Mouse (Mus musculus): ENCODE measurements around the gene Reep3.

Reep3 gene

DNA sequence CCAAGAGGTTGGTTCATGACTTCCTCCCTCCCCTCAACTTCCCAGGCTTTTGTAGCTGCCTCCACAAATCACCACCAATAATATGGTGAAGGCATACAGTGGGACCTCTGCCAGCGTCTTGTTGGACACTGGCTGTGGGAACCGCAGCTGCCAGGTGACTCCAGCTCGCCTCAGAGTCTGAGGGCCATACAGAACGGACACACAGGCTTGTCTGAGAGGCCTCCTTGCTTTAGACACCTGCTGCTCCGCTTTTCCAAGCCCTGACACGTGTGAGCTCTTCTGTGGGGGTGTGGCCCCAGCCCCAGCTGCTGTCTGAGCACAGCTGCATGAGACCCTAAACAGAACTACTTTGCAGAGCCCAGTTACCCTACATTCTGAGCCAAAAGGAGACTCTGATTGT is 77.9 kb downstream of the Reep3 start:
- no peak for DNase-seq (ENCODE audit: low read depth, low spot score)

DNA sequence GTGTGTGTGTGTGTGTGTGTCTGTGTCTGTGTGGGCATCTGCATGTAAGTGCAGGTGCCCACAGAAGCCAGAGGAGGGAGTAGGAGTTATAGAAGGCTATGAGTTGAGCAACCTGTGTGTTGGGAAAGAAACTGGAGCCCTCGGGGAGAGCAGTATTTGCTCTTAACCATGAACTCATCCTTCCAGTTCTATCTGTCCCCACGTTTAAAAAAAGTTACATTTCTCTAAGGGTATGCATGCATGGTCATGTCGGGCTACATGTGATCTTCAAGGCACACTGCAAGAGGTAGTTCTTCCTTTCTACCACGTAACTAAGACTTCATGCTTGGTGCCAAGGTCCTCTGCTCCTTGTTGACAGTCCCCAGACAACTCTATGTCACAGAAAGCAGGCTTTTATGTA is 78.9 kb downstream of the Reep3 start:
- DNase-seq (ENCODE audit: low read depth, low spot score) = no peak

DNA sequence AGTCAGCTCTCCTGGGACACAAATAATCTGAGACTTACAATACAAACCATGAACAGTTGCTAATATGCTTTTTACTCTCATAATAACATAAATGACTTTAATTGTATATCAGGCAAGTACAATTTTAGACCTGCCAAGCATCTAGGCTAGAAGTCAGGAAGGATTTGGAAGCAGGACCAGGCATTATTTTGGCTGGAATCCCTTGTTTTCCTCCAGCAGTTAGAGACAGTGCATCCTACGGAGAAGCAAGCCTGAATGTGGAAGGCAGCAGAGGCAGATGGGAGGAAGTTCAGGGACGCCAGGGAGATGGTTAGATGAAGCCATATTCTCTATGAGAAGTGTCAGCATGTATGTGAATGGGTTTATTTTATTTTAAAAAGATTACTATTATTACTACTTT is 79.4 kb downstream of the Reep3 start:
- no peak for DNase-seq (ENCODE audit: low read depth, low spot score)

DNA sequence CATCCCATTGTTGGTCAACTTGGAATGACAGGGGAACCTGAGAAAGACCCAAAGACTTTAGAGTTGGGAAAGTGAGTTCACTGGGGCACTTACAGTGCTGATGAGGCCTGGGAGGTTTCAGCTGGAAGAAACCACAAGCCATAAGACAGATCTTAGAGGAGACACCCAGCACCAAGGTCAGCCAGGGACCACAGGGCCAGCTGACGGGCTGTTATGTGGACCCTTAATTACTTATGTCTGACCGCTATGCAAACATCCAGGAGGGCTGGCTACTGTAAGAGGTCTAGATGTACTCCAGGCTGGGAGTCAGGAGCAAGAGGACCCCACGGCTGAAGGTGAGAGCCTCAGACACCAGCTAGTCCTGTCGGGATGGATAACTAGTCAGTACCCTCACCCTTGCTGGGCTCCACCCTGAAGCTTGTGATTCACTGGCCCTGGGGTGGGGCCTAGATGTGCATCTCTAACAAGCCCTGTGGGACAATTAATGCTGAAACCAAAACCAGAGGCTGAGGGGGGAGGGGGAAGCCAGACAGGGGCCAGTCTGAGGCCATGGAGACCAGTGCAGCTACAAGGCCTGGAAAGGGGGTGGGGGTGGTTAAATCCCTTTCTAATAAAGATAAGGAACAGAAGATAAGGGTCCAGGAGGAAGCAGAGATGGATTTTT is 80.0 kb downstream of the Reep3 start:
- peak; percentile 72 for DNase-seq (ENCODE audit: low read depth, low spot score)

DNA sequence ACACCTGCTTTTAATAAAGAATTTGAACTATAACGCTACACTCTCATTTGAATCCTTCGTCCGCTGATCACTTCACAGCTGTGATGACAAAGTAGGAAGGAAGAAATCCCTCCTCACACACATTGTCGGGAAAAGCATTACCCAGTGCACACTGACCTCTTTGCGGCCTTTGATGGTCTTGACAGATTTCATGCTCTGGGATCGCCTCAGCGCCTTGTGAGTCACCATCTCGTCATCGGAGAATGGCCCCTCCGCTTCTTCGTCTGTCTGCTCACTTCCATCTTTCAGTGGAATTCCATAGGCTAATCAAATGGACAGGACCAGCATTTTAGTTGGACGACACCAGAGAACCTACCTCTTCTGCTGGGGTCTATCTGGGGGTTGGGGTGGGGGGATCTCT is 82.0 kb downstream of the Reep3 start:
- DNase-seq (ENCODE audit: low read depth, low spot score) = no peak

DNA sequence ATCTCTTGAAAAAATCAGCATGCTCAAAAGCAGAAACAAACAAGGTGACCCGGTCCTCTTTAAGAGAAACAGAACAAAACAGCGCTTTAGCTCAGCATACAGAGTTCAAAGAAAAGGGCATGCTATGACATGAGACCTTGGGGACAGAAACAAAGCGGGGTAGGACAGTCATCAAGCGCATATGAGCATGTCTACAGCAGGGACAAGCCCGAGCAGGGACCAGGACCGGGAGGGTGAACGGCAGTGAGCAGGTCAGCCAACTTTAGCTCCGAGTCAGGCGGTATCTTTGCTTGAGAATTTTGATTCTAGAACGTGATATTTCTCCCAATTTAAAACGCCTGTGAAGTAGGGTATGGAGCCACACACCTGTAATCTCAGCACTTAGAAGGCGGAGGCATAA is 86.2 kb downstream of the Reep3 start:
- peak; percentile 62 for DNase-seq (ENCODE audit: low read depth, low spot score)

DNA sequence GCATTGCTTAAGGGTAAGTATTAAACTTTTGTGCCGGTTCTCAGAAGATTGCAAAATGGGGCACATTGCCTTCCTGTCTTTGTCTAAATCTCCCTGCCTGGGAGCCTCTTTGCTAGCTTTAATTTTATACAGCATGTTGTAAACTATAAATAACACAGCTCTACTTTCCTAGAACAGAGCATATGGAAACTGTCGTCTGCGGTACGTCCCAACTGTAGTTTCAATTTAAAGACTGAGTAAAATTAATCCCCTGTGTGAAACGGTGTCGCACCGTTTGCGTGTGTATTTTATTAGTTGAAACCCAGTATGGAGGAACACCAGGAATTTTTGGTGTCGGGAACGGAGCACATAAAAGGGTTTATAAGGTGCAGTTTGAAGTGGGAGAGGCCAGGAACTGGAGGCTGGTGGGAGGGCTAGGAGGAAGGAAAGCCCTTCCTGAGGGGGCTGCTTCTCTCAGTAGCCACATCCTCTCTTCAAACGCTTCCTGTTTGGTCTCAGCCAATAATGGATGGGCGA is 92.2 kb downstream of the Reep3 start:
- DNase-seq (ENCODE audit: low read depth, low spot score) = peak; percentile 35

DNA sequence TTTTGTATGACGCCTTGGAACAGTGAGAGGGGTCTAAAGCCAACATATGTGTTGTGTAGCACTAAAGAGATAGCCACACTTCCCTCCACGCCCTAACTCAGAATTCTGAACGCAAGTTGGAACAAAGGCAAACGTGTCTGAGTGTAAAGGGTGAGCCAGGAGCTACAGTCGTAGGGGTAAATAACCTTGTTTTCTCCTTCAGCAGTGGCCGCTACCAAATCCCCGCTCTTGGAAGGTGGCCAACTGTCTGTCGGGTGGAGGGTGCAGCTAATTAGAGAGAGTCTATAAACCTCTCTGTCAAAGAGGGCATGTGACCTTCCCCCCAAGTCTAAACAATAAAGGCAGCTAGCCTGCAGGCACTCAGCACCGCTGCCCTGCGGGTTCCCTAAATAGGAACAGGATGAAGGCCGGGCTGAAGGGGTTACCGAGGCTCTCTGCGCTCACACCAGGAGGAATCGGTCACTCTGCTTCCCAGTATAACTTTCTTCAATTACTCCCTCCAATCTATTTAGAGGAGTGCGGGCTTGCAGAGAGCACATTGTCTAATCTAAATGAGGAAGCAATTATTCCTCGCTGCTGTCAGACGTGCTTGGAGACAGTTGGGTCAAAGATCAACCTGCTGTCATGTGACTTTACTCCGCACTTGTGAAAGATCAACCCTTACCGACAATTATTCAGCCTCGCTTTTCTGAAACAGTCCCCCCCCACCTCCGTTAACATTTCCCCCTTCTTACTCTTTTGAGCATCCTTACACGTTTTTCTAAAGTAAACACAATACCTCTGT is 92.8 kb downstream of the Reep3 start:
- peak; percentile 92 for DNase-seq (ENCODE audit: low read depth, low spot score)

DNA sequence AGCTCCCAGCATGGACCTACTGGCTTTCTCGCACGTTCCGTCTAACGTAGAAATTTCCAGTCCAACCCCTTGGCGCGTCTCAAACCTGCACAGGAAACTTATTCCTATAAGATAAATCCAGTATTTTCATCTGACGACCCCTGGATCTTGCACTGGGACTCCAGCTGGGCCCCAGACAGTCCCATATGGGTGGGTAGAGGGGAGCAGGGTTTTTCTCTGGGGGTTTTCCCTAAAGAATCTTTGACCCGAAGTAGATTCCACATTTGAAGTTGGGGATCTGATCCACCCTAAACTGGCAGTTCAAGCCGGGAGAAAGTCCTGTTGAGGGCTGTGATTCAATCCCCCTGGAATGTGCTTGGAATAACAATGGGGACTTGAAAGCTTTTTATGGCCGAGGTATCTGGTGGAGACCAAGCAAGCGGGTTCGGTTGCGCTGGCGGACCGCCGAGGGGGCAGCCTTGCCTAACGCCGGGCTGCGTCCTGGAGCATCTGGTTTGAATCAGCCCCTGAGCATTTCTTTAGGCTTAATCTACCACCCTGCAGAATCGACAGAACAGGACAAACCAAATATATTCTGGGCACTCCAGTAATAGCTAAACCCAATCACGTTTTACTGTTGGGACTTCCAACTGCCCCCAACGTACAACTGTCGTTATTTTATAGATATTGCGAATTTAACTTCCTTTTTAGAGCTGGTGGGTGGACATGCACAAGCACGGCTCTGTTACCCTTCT is 93.6 kb downstream of the Reep3 start:
- peak; percentile 96 for DNase-seq (ENCODE audit: low read depth, low spot score)

DNA sequence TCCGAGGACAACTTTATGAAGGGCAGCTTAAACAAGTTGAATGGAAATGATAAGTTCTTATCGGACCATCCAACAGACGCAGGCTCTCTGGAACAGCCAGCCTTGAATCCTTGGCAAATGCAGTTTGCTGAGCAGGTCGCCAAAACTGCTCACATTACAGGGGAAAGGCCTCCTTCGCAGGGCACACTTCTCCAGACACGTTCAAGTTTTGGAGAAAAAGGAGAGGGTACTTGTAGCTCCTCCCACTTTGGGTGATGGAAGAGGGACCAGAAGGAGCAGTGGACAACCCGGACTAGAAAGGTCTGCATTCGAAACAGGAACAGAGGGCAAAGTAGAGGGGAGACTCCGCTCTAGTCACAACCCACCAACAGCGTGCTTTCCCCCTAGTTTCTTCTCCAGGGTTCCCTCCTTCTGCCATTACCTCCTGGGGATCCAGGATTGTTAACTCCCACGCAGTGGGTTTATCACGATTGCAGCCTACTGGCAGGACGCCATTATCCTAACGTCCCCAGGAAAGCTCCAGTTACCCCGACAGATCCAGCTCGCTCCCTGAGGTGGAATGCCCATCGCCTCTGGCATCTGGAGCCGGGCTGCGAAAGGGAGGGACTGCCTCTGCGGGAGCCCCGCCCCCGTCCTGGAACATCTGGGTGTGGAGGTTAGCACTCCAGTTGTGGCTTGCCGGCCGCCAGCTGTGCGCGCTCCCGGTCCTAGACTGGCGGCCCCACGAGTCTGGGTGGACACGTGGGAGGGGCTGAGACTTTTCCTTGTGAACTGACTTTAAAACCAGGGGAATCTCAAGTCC is 94.3 kb downstream of the Reep3 start:
- DNase-seq (ENCODE audit: low read depth, low spot score) = peak; percentile 98

DNA sequence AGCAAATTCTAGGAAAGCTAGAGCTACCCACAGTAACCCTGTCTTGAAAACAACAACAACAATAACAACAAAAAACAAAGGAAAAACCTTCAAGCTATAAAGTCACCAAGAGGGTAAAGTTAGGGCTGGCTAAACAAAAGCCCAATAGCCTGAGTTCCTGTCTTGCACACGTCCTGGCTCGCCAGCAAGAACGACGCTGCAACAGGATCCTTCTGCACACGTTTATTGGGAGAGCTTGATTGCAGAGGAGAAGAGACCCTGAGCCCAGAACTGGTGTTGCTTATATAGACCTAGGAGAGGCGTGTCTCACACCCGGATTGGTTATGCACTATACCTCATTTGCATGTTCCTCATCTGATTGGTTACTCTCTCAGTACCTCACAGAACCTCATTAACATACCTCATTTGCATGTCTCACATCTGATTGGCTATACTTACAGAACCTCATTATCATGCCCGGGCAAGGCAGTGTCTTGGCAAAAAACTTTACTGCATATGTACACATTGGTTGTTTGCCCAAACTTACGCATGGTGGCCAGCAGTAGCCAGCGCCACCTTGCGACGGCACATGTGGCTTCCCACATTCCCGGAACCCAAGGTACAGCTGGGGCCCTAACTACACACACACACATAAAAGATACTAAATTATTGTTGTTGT is 95.7 kb downstream of the Reep3 start:
- peak; percentile 35 for DNase-seq (ENCODE audit: low read depth, low spot score)

DNA sequence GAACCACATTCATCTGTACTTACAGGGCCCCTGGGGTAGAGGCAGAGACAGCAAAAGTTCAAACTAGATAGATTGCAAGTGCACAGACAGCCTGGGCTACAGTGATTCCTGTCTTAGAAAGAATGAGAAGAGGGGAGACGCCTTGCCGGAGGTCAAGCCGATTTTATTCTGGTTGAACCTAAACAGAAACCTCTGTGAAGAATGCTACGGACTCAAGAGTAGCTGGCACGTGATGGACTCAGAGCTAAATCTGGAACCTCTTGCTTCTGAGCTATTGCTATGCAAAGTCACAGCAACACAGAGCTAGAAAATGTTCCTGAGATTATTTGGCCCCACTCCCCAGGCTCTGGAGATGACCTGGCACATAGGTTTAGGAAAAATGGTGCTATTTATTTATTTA is 96.6 kb downstream of the Reep3 start:
- no peak for DNase-seq (ENCODE audit: low read depth, low spot score)

DNA sequence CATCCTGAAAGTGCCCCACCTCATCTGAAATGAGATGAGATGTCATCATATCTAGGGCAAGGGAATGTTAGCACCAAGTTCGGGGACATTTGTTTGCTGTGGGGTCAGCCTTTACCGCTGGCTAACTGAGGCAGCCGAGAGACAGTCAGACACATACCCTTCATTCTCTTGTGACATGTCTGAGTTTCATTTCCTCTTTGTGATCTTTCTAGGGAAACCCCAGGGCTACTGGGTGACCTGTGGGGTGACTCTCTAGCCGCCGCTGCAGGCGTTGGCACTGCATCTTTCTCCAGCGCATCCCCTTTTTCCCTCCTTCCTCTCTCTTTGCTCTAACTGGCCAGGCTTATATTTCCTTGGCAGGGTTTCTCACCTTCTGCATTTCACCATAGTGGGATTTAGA is 98.0 kb downstream of the Reep3 start:
- DNase-seq (ENCODE audit: low read depth, low spot score) = no peak

DNA sequence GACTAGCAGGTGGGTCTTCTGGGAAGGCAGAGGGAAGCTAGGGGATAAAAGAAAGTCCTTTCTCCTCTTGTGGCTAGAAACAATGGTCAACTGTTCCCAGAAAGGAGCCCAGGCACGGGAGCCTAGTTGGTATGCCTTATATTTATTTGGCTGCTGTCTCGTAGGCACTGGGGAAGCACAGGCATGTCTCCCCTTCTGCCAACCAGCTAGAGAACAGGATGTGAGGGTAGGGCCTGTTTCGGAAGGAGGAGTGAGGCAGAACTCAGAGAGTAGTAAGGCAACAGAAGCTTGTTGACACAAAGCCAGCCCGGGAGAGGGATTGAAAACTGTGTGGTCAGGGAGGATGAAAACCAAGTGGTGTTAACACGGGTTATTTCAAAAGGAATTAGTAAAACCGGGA is 101.6 kb downstream of the Reep3 start:
- peak; percentile 36 for DNase-seq (ENCODE audit: low read depth, low spot score)

DNA sequence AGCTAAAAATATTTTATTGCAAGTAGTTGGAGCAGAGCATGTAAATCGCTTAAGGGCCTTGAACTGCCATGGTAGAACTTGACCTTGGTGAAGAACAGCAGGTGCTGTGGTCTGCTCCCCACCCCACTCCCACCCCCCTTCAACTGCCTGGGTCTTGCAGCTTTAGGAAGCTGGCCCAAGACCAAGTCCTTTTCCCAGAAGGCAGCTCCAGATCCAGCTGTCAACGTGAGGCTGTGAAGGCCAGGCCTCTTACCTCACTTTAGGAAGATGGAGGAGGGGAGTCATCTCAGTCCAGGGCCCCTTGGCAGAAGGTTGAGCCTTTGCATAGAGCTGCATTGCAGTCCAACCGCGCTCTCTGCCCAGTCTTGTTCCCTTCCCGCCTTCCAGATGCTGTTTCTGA is 102.3 kb downstream of the Reep3 start:
- peak; percentile 56 for DNase-seq (ENCODE audit: low read depth, low spot score)

DNA sequence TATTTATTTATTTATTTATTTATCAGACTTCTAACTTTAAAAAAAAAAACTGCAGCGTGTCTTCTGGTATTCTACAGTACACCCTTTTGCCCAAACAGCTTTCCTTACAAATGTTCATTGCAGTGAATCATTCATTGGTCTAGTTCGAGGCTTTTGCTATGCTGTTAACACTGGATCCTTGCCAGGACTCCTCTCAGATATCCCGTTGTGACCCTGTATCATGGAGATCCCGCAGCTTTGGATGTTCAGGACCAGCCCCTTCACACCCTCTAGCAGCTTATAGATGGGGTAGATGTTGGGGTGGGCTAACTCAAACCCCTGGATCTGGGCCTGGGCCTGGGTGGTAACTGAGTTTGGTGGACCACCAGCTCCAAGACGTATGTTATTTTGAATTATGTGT is 104.2 kb downstream of the Reep3 start:
- no peak for DNase-seq (ENCODE audit: low read depth, low spot score)

DNA sequence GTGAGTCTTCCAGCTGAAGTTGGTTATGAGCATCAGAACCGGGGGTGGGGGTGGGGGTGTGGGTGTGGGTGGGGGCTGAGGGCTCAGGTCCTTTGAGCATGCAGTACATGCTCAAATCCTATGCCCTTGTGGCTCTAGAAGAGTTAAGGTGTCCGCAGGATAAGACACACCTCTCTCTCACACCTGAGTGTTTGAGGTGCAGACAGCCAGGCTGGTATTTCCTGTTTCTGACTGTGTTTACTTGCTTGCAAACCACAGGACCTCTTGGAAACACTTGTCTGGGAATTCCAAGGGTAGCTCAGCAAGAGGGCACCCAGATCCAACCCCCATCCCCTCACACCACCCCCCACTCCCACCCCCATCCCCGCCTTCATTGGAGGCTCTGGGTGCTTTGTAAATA is 106.2 kb downstream of the Reep3 start:
- DNase-seq (ENCODE audit: low read depth, low spot score) = peak; percentile 27

DNA sequence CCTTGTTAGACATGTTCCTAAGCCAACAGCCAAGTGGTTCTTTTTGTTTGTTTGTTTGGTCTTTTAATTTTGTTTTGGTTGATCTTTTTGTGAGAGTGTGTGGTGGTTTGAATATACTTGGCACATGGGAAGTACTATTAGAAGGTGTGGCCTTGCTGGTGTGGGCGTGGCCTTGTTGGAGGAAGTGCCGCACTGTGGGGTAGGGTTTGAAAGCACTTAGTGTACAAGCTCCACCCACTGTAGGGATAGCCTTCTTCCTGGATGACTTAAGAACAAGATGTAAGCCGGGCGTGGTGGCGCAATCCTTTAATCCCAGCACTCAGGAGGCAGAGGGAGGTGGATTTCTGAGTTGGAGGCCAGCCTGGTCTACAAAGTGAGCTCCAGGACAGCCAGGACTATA is 113.7 kb downstream of the Reep3 start:
- DNase-seq (ENCODE audit: low read depth, low spot score) = peak; percentile 95

DNA sequence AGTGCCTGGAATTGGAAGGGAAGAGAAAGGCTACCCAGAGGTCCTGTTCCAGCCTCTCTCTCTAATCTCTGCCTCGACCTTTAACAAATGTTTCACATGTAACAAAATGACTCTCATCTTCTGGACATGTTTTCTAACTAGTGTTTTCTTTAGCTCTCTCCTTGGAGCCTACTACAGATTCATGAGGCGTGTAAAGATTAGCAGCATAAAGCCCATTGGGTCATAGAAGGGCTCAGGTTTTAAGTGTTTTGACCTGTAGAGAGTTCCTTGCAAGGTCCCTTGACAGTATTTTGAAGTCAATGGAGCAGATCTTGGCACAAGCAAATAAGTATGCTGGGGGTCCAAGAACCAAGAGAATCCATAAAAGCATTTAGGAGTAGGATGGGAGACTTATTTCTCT is 118.5 kb downstream of the Reep3 start:
- DNase-seq (ENCODE audit: low read depth, low spot score) = no peak

DNA sequence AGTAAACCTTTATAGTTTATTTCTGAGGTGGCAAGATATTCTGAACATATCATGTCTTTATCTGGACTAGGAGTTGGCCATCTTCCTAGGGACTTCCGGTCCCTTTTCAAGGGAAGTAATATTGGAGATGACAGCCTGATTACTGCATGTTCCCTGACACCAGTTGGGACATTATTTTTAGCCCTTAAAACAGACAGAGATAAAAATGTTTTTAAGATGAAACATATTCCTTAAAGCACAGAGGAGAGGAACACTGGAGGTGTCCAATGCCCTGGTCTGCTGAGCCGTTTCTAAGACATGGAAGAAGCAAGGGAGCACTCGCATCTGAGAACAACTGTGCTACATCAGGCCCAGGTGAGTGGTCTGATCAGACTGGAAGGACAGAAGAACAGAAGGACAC is 119.7 kb downstream of the Reep3 start:
- no peak for DNase-seq (ENCODE audit: low read depth, low spot score)

DNA sequence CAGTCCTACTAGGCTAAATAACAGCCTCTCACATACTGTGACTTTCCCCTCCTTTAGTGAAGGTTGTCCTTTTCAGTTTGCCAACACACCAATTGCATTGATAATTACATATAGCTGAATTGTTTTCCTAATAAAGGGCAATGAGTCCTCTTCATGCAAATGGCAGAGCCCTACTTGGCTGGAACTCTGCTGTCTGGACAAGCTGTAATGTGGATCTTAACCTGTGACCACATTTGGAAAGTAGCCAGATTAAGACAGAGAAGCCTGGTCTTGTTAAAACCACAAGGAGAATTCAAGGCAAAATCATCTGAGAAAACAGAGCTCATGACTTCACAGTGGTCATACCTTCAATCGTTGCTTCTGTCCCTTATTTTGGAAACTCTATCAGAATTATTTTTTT is 121.3 kb downstream of the Reep3 start:
- DNase-seq (ENCODE audit: low read depth, low spot score) = no peak

All from ZHBTc4 (cell line).